In the genomic region with DNA sequence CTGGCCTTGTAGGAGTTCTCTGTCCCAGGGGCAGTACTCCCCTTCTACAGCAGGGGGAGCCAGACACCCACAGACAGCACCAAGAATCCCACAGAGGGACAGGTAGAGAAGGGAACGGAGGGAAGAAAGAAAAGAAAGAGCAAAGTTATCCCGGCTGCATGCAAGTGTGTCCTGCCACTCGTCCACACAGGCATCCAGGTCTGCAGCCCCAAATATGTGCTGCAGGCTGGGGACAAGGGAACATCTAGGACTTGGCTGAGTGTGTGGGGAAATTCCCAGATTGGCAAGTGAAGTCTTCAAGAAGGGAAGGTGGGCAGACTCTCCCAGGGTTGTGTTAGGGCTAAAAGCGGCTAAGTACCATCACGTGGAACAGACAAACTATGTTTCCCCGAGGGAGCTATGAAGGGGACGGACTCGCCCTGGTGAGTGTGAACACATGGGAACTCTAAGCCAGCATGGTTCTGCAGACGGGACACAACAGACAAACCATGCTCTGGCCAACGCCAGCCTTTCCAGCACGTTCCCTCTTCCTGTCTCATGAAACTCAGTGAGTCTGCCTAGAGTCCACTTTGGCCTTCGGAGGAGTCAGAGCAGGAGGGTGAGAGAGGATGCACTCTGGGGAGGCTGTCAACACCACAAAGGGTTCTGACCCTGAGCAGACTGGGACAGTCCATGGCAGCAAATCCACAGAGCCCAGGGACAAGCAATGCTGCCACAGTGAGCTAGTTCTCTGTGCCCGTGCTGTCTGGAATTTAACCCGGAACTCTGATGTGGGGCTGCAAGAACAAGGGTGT, we compare ENCODE assay signal across 8 mouse cellular contexts. TPM values are rescaled to one million over a fixed set of nuclear protein-coding genes. Genes with fewer than 3 reads are reported as not detected.
DNase-seq lines count a peak whose midpoint lies in the region; ATAC-seq and TF ChIP-seq lines count a peak whose summit lies in the region.

No protein-coding gene starts in this region.

- no peak overlapping the region for H3K9ac ChIP-seq in forebrain, embryonic 13.5 days
- no peak overlapping the region for H3K9ac ChIP-seq in heart, postnatal 0 days (replicated peaks; ENCODE audit: low read depth, low read length)
- H3K9ac ChIP-seq in liver, embryonic 13.5 days = no peak overlapping the region
- no peak overlapping the region for H3K9ac ChIP-seq in neural tube, embryonic 12.5 days
- no peak overlapping the region for H3K9ac ChIP-seq in stomach, postnatal 0 days (ENCODE audit: low read length)

- H3K9me3 ChIP-seq in forebrain, embryonic 13.5 days (replicated peaks) = no peaks in the 10 kb centered on the region
- H3K9me3 ChIP-seq in heart, postnatal 0 days (replicated peaks; ENCODE audit: control insufficient read depth, low read length) = no peaks in the 10 kb centered on the region
- H3K9me3 ChIP-seq in liver, embryonic 13.5 days (replicated peaks) = no peaks in the 10 kb centered on the region
- H3K9me3 ChIP-seq in neural tube, embryonic 12.5 days = no peaks in the 10 kb centered on the region
- H3K9me3 ChIP-seq in stomach, postnatal 0 days (ENCODE audit: control insufficient read depth, low read length) = no peaks in the 10 kb centered on the region

- H3K36me3 ChIP-seq in forebrain, embryonic 13.5 days (ENCODE audit: poor library complexity, severe bottlenecking) = peaks cover 43% of the 10 kb centered on the region
- H3K36me3 ChIP-seq in heart, postnatal 0 days (replicated peaks; ENCODE audit: control insufficient read depth, insufficient read depth, low read length) = peaks cover 44% of the 10 kb centered on the region
- peaks cover 52% of the 10 kb centered on the region for H3K36me3 ChIP-seq in liver, embryonic 13.5 days
- H3K36me3 ChIP-seq in neural tube, embryonic 12.5 days = peaks cover 30% of the 10 kb centered on the region
- H3K36me3 ChIP-seq in stomach, postnatal 0 days (ENCODE audit: control insufficient read depth, insufficient read depth, low read length) = no peaks in the 10 kb centered on the region; the same call in 1 of the 2 replicates

- peak; percentile 75 to 81 for DNase-seq in CD8-positive naive resting alpha-beta T cell, adult 2 months (ENCODE audit: low read depth in 2 of 2, low spot score in 2 of 2)
- peak; percentile 61 for DNase-seq in c-Kit-negative CD71-positive TER-119-positive erythroid progenitor cells, embryonic 14.5 days (ENCODE audit: low read depth, low spot score)
- peak; percentile 80 for DNase-seq in heart, postnatal 0 days (ENCODE audit: low spot score)
- DNase-seq in kidney, postnatal 25 days = peak; percentile 74 to 87
- DNase-seq in liver, embryonic 13.5 days = peak; percentile 64
- peak; percentile 86 for DNase-seq in stomach, postnatal 0 days (ENCODE audit: low spot score)

- ATAC-seq in forebrain, embryonic 13.5 days = peak; percentile 83
- peak; percentile 77 for ATAC-seq in heart, postnatal 0 days (ENCODE audit: insufficient read depth, low read depth)
- ATAC-seq in liver, embryonic 13.5 days (ENCODE audit: low read depth) = peak; percentile 47
- ATAC-seq in neural tube, embryonic 12.5 days (ENCODE audit: low FRiP score, low read depth) = peak; percentile 71
- ATAC-seq in stomach, postnatal 0 days (ENCODE audit: low FRiP score, low TSS enrichment) = 0 out of 2 replicates have a peak, but pooled peaks have one; percentile 53

- no peak overlapping the region for H3K4me3 ChIP-seq in forebrain, embryonic 13.5 days
- no peak overlapping the region for H3K4me3 ChIP-seq in heart, postnatal 0 days (ENCODE audit: low read depth, low read length)
- H3K4me3 ChIP-seq in liver, embryonic 13.5 days (replicated peaks) = no peak overlapping the region
- H3K4me3 ChIP-seq in neural tube, embryonic 12.5 days = no peak overlapping the region
- H3K4me3 ChIP-seq in stomach, postnatal 0 days (ENCODE audit: low read depth, low read length) = no peak overlapping the region

- H3K27me3 ChIP-seq in forebrain, embryonic 13.5 days = no peaks in the 10 kb centered on the region
- H3K27me3 ChIP-seq in heart, postnatal 0 days (ENCODE audit: control insufficient read depth, insufficient read depth, low read length) = no peaks in the 10 kb centered on the region
- H3K27me3 ChIP-seq in liver, embryonic 13.5 days = no peaks in the 10 kb centered on the region
- H3K27me3 ChIP-seq in neural tube, embryonic 12.5 days (replicated peaks) = no peaks in the 10 kb centered on the region
- H3K27me3 ChIP-seq in stomach, postnatal 0 days (ENCODE audit: control insufficient read depth, insufficient read depth, low read length) = no peaks in the 10 kb centered on the region

- 60% methylated on average over 14 of the region's 14 CpGs for WGBS in forebrain, embryonic 13.5 days
- 37% methylated on average over 14 of the region's 14 CpGs for WGBS in heart, postnatal 0 days
- WGBS in liver, embryonic 13.5 days (ENCODE audit: insufficient replicate concordance) = 67% methylated on average over 14 of the region's 14 CpGs
- 63% methylated on average over 14 of the region's 14 CpGs for WGBS in neural tube, embryonic 12.5 days
- WGBS in stomach, postnatal 0 days = 56% methylated on average over 14 of the region's 14 CpGs

- peak; percentile 99 for TF ChIP-seq CTCF in heart, postnatal 0 days (IDR thresholded peaks at IDR 0.05; ENCODE audit: low read depth)
- TF ChIP-seq CTCF in stomach, postnatal 0 days (IDR thresholded peaks at IDR 0.05; ENCODE audit: low read depth) = peak; percentile 100

- no peak overlapping the region for H3K27ac ChIP-seq in forebrain, embryonic 13.5 days
- H3K27ac ChIP-seq in heart, postnatal 0 days (ENCODE audit: low read depth) = 0 out of 2 replicates have a peak overlapping the region, but pooled peaks have one; percentile 4
- H3K27ac ChIP-seq in liver, embryonic 13.5 days = no peak overlapping the region
- no peak overlapping the region for H3K27ac ChIP-seq in neural tube, embryonic 12.5 days
- H3K27ac ChIP-seq in stomach, postnatal 0 days (replicated peaks) = no peak overlapping the region

- H3K4me2 ChIP-seq in forebrain, embryonic 13.5 days = no peak overlapping the region
- H3K4me2 ChIP-seq in heart, postnatal 0 days (ENCODE audit: low read depth, low read length) = no peak overlapping the region
- H3K4me2 ChIP-seq in liver, embryonic 13.5 days = no peak overlapping the region
- H3K4me2 ChIP-seq in neural tube, embryonic 12.5 days (replicated peaks) = no peak overlapping the region
- H3K4me2 ChIP-seq in stomach, postnatal 0 days (replicated peaks; ENCODE audit: low read depth) = no peak overlapping the region

- TF ChIP-seq EP300 in heart, postnatal 0 days (IDR thresholded peaks at IDR 0.05; ENCODE audit: low read depth) = no peak
- no peak for TF ChIP-seq EP300 in stomach, postnatal 0 days (optimal IDR thresholded peaks at IDR 0.05)

- peaks cover 3% of the 10 kb centered on the region; the same call in 1 of the 2 replicates for H3K4me1 ChIP-seq in forebrain, embryonic 13.5 days
- no peaks in the 10 kb centered on the region for H3K4me1 ChIP-seq in heart, postnatal 0 days (ENCODE audit: control insufficient read depth, insufficient read depth)
- no peaks in the 10 kb centered on the region for H3K4me1 ChIP-seq in liver, embryonic 13.5 days (replicated peaks)
- peaks cover 3% of the 10 kb centered on the region; the same call in 1 of the 2 replicates for H3K4me1 ChIP-seq in neural tube, embryonic 12.5 days
- no peaks in the 10 kb centered on the region for H3K4me1 ChIP-seq in stomach, postnatal 0 days (replicated peaks; ENCODE audit: control insufficient read depth, insufficient read depth)

RNA-seq across cellular contexts. Expression of a gene that starts 55.3 kb away (rescaled TPM):
- polyA plus RNA-seq in forebrain, embryonic 13.5 days (2015; fragmentation: Nextera tagmentation; extraction: Ambion mirVana) = 16.9 and 21.2 TPM in 2 replicates
- 3.3 and 5.1 TPM in 2 replicates for total RNA-seq in heart, postnatal 0 days (2014; rRNA removed; ENCODE audit: low replicate concordance)
- polyA plus RNA-seq in heart, postnatal 0 days (2015; fragmentation: Nextera tagmentation; extraction: Ambion mirVana) = 2.6 and 3.6 TPM in 2 replicates
- 27.9 and 28.4 TPM in 2 replicates for polyA plus RNA-seq in liver, embryonic 13.5 days (2015; fragmentation: Nextera tagmentation; extraction: Ambion mirVana)
- 20.0 and 21.0 TPM in 2 replicates for polyA plus RNA-seq in neural tube, embryonic 12.5 days (2016; fragmentation: Nextera tagmentation; extraction: Ambion mirVana)
- polyA plus RNA-seq in stomach, postnatal 0 days (2015; fragmentation: Nextera tagmentation; extraction: Ambion mirVana) = 21.6 and 21.8 TPM in 2 replicates
